Mouse (Mus musculus) MEL (cell line): ENCODE data around the gene Armc8. TPM values are rescaled to one million over a fixed set of nuclear protein-coding genes. Genes with fewer than 3 reads are reported as not detected.

ENCODE experiments used
- DNase-seq: peaks from one replicate; pipeline ENCODE4 v3.0.0; 2011; ENCODE audit warnings: low read depth, low spot score
- H3K27ac ChIP-seq: 2 replicates; pipeline ENCODE4 v1.5.1; 2012; ENCODE audit warnings: low read depth, mild to moderate bottlenecking, control low read depth, low read length, moderate library complexity; ENCODE audit not compliant: control insufficient read depth
- H3K27me3 ChIP-seq, 2 experiments: fragments of 150-350 bp in 1 of 2; sonication (generic) in 1 of 2; 2 replicates each; pipeline ENCODE4 v1.6.1; 2012; ENCODE audit warnings: low read length in 2 of 2, mild to moderate bottlenecking in 2 of 2, improper control_type of control experiment in 1 of 2, moderate library complexity in 1 of 2; ENCODE audit not compliant: insufficient read depth in 2 of 2, control insufficient read depth in 1 of 2
- H3K36me3 ChIP-seq, 2 experiments: 2 replicates each; pipeline ENCODE4 v1.6.1; 2012 to 2014; ENCODE audit warnings: low read length in 2 of 2, improper control_type of control experiment in 1 of 2, inconsistent platforms in 1 of 2, mild to moderate bottlenecking in 1 of 2; ENCODE audit not compliant: insufficient read depth in 2 of 2, control insufficient read depth in 1 of 2
- H3K4me1 ChIP-seq, 2 experiments: fragments of 150-350 bp in 1 of 2; sonication (generic) in 1 of 2; 2 replicates each; pipeline ENCODE4 v1.6.1; 2012; ENCODE audit warnings: low read length in 2 of 2, improper control_type of control experiment in 1 of 2, mild to moderate bottlenecking in 1 of 2; ENCODE audit not compliant: insufficient read depth in 2 of 2, control insufficient read depth in 1 of 2
- H3K4me3 ChIP-seq, 2 experiments: fragments of 150-350 bp in 1 of 2; sonication (generic) in 1 of 2; 2 replicates each; pipeline ENCODE4 v1.5.1; 2012; ENCODE audit warnings: low read depth in 2 of 2, low read length in 2 of 2, mild to moderate bottlenecking in 2 of 2, moderate library complexity in 2 of 2, control low read depth in 1 of 2, improper control_type of control experiment in 1 of 2; ENCODE audit not compliant: control insufficient read depth in 1 of 2, insufficient read depth in 1 of 2
- H3K79me2 ChIP-seq: 2 replicates; pipeline ENCODE4 v1.6.1; 2012; ENCODE audit warnings: mild to moderate bottlenecking, low read length, moderate library complexity; ENCODE audit not compliant: control insufficient read depth, poor library complexity, insufficient read depth
- H3K9ac ChIP-seq: 2 replicates; pipeline ENCODE4 v1.6.1; 2012; ENCODE audit warnings: low read depth, mild to moderate bottlenecking, control low read depth, low read length, moderate library complexity; ENCODE audit not compliant: control insufficient read depth, poor library complexity, severe bottlenecking
- H3K9me3 ChIP-seq: fragments of 150-350 bp; sonication (generic); replicated peaks from 2 replicates; pipeline ENCODE4 v1.6.1; 2012; ENCODE audit warnings: mild to moderate bottlenecking, low read length, improper control_type of control experiment, moderate library complexity; ENCODE audit not compliant: insufficient read depth
- BHLHE40 ChIP-seq: IDR thresholded peaks from 2 replicates; pipeline ENCODE4 v1.6.1; 2012; ENCODE audit warnings: low read depth, mild to moderate bottlenecking, inconsistent platforms, low read length, improper control_type of control experiment, borderline replicate concordance
- CHD1 ChIP-seq: IDR thresholded peaks from 2 replicates; pipeline ENCODE4 v1.6.1; 2012; ENCODE audit warnings: low read depth, mild to moderate bottlenecking, inconsistent platforms, low read length, improper control_type of control experiment
- CHD2 ChIP-seq: IDR thresholded peaks from 2 replicates; pipeline ENCODE4 v1.6.1; 2011; ENCODE audit warnings: low read length, improper control_type of control experiment
- CTCF ChIP-seq, 3 experiments: IDR thresholded peaks in 2 of 3; conservative IDR thresholded peaks in 1 of 3; 2 replicates each; pipeline ENCODE4 v1.5.1; 2011 to 2012; ENCODE audit warnings: low read length in 3 of 3, low read depth in 2 of 3, mild to moderate bottlenecking in 2 of 3, improper control_type of control experiment in 1 of 3, inconsistent platforms in 1 of 3, mixed read lengths in 1 of 3, moderate library complexity in 1 of 3; ENCODE audit not compliant: control insufficient read depth in 1 of 3, insufficient read depth in 1 of 3, poor library complexity in 1 of 3, severe bottlenecking in 1 of 3
- E2F4 ChIP-seq: IDR thresholded peaks from 2 replicates; pipeline ENCODE4 v1.6.1; 2011; ENCODE audit warnings: low read depth, low read length, improper control_type of control experiment, borderline replicate concordance
- ELF1 ChIP-seq: IDR thresholded peaks from 2 replicates; pipeline ENCODE4 v1.6.1; 2014; ENCODE audit warnings: low read depth, mild to moderate bottlenecking, inconsistent platforms, low read length, improper control_type of control experiment, moderate library complexity
- EP300 ChIP-seq, 2 experiments: IDR thresholded peaks; 2 replicates each; pipeline ENCODE4 v1.6.1; 2011; ENCODE audit warnings: improper control_type of control experiment in 2 of 2, low read length in 2 of 2, low read depth in 1 of 2, mild to moderate bottlenecking in 1 of 2
- ETS1 ChIP-seq: IDR thresholded peaks from 2 replicates; pipeline ENCODE4 v1.6.1; 2012; ENCODE audit warnings: low read depth, mild to moderate bottlenecking, inconsistent platforms, low read length, improper control_type of control experiment, moderate library complexity
- GABPA ChIP-seq: IDR thresholded peaks from 2 replicates; pipeline ENCODE4 v1.6.1; 2012; ENCODE audit warnings: low read depth, mild to moderate bottlenecking, inconsistent platforms, low read length, improper control_type of control experiment, moderate library complexity
- GATA1 ChIP-seq: IDR thresholded peaks from 2 replicates; pipeline ENCODE4 v1.6.1; 2011; ENCODE audit warnings: low read depth, low read length, improper control_type of control experiment
- HCFC1 ChIP-seq: IDR thresholded peaks from 2 replicates; pipeline ENCODE4 v1.6.1; 2012; ENCODE audit warnings: low read depth, mild to moderate bottlenecking, inconsistent platforms, low read length, improper control_type of control experiment, moderate library complexity
- JUND ChIP-seq: IDR thresholded peaks from 2 replicates; pipeline ENCODE4 v1.6.1; 2011; ENCODE audit warnings: low read depth, mild to moderate bottlenecking, improper control_type of control experiment, low read length
- KAT2A ChIP-seq: conservative IDR thresholded peaks from 2 replicates; pipeline ENCODE4 v1.6.1; 2012; ENCODE audit warnings: low read depth, low read length, improper control_type of control experiment, inconsistent platforms
- MAFK ChIP-seq: IDR thresholded peaks from 2 replicates; pipeline ENCODE4 v1.6.1; 2011; ENCODE audit warnings: low read depth, mild to moderate bottlenecking, low read length, improper control_type of control experiment, borderline replicate concordance
- MAX ChIP-seq: IDR thresholded peaks from 2 replicates; pipeline ENCODE4 v1.6.1; 2011; ENCODE audit warnings: low read length, improper control_type of control experiment
- MAZ ChIP-seq: IDR thresholded peaks from 2 replicates; pipeline ENCODE4 v1.6.1; 2012; ENCODE audit warnings: low read depth, mild to moderate bottlenecking, inconsistent platforms, low read length, improper control_type of control experiment
- MEF2A ChIP-seq: IDR thresholded peaks from 2 replicates; pipeline ENCODE4 v1.6.1; 2014; ENCODE audit warnings: low read depth, mild to moderate bottlenecking, inconsistent platforms, low read length, improper control_type of control experiment; ENCODE audit not compliant: poor library complexity, insufficient replicate concordance, severe bottlenecking; ENCODE audit errors: extremely low read depth
- MXI1 ChIP-seq: IDR thresholded peaks from 2 replicates; pipeline ENCODE4 v1.6.1; 2011; ENCODE audit warnings: mild to moderate bottlenecking, low read depth, low read length, improper control_type of control experiment
- MYB ChIP-seq: IDR thresholded peaks from 2 replicates; pipeline ENCODE4 v1.6.1; 2011; ENCODE audit warnings: mild to moderate bottlenecking, low read depth, low read length, improper control_type of control experiment
- MYC ChIP-seq: IDR thresholded peaks from 2 replicates; pipeline ENCODE4 v1.6.1; 2011; ENCODE audit warnings: low read depth, mild to moderate bottlenecking, low read length, improper control_type of control experiment, moderate library complexity
- NELFE ChIP-seq: IDR thresholded peaks from 2 replicates; pipeline ENCODE4 v1.6.1; 2011; ENCODE audit warnings: low read depth, low read length, improper control_type of control experiment
- NRF1 ChIP-seq: IDR thresholded peaks from 2 replicates; pipeline ENCODE4 v1.6.1; 2014; ENCODE audit warnings: low read depth, mild to moderate bottlenecking, inconsistent platforms, low read length, improper control_type of control experiment, moderate library complexity; ENCODE audit not compliant: poor library complexity, insufficient read depth, severe bottlenecking
- POLR2A ChIP-seq, 2 experiments: IDR thresholded peaks; 2 replicates each; pipeline ENCODE4 v1.6.1; 2011 to 2012; ENCODE audit warnings: low read length in 2 of 2, mild to moderate bottlenecking in 2 of 2, control low read depth in 1 of 2, improper control_type of control experiment in 1 of 2, low read depth in 1 of 2, moderate library complexity in 1 of 2; ENCODE audit not compliant: control insufficient read depth in 1 of 2, insufficient read depth in 1 of 2, poor library complexity in 1 of 2
- POLR2AphosphoS2 ChIP-seq: IDR thresholded peaks from 2 replicates; pipeline ENCODE4 v1.6.1; 2011; ENCODE audit warnings: low read length, improper control_type of control experiment
- POLR2AphosphoS5 ChIP-seq: IDR thresholded peaks from 2 replicates; pipeline ENCODE4 v1.6.1; 2012; ENCODE audit warnings: low read depth, borderline replicate concordance, mild to moderate bottlenecking, inconsistent platforms, low read length, moderate library complexity, mixed read lengths
- RAD21 ChIP-seq: IDR thresholded peaks from 2 replicates; pipeline ENCODE4 v1.6.1; 2011; ENCODE audit warnings: mild to moderate bottlenecking, low read depth, low read length, improper control_type of control experiment
- RCOR1 ChIP-seq: IDR thresholded peaks from 2 replicates; pipeline ENCODE4 v1.6.1; 2012; ENCODE audit warnings: low read depth, mild to moderate bottlenecking, inconsistent platforms, low read length, improper control_type of control experiment
- SIN3A ChIP-seq: IDR thresholded peaks from 2 replicates; pipeline ENCODE4 v1.6.1; 2012; ENCODE audit warnings: low read length, improper control_type of control experiment, inconsistent platforms
- SMC3 ChIP-seq: IDR thresholded peaks from 2 replicates; pipeline ENCODE4 v1.6.1; 2011; ENCODE audit warnings: low read depth, low read length, improper control_type of control experiment
- TAL1 ChIP-seq: IDR thresholded peaks from 2 replicates; pipeline ENCODE4 v1.6.1; 2012; ENCODE audit warnings: mild to moderate bottlenecking, inconsistent platforms, low read length, moderate library complexity, mixed read lengths
- TBP ChIP-seq: IDR thresholded peaks from 2 replicates; pipeline ENCODE4 v1.8.0; 2011; ENCODE audit warnings: low read depth, low read length, improper control_type of control experiment
- TCF12 ChIP-seq: IDR thresholded peaks from 2 replicates; pipeline ENCODE4 v1.6.1; 2014; ENCODE audit warnings: low read depth, mild to moderate bottlenecking, inconsistent platforms, low read length, improper control_type of control experiment, moderate library complexity
- UBTF ChIP-seq: IDR thresholded peaks from 2 replicates; pipeline ENCODE4 v1.6.1; 2012; ENCODE audit warnings: low read depth, mild to moderate bottlenecking, inconsistent platforms, low read length, improper control_type of control experiment, moderate library complexity, borderline replicate concordance; ENCODE audit not compliant: insufficient read depth
- USF1 ChIP-seq: IDR thresholded peaks from 2 replicates; pipeline ENCODE4 v1.6.1; 2014; ENCODE audit warnings: low read depth, mild to moderate bottlenecking, inconsistent platforms, low read length, improper control_type of control experiment, moderate library complexity
- USF2 ChIP-seq, 2 experiments: IDR thresholded peaks; 2 replicates each; pipeline ENCODE4 v1.6.1; 2011 to 2012; ENCODE audit warnings: improper control_type of control experiment in 2 of 2, low read length in 2 of 2, borderline replicate concordance in 1 of 2, inconsistent platforms in 1 of 2, low read depth in 1 of 2, mild to moderate bottlenecking in 1 of 2; ENCODE audit not compliant: insufficient read depth in 1 of 2
- ZC3H11A ChIP-seq: IDR thresholded peaks from 2 replicates; pipeline ENCODE4 v1.6.1; 2012; ENCODE audit warnings: low read depth, mild to moderate bottlenecking, inconsistent platforms, low read length, improper control_type of control experiment
- ZKSCAN1 ChIP-seq: IDR thresholded peaks from 2 replicates; pipeline ENCODE4 v1.6.1; 2012; ENCODE audit warnings: low read depth, mild to moderate bottlenecking, inconsistent platforms, low read length, improper control_type of control experiment, moderate library complexity
- ZNF384 ChIP-seq: IDR thresholded peaks from 2 replicates; pipeline ENCODE4 v1.6.1; 2012; ENCODE audit warnings: low read depth, mild to moderate bottlenecking, inconsistent platforms, low read length, improper control_type of control experiment
- polyA plus RNA-seq, 2 experiments: library from polyadenylated mRNA; stranded (reverse) in 1 of 2; unstranded in 1 of 2; fragments of >175 nt in 1 of 2; fragments of >200 nt in 1 of 2; gene quantifications; 2 replicates each; pipeline versions ENCODE4 v1.2.1 to v1.2.4; 2012; ENCODE audit warnings: low replicate concordance in 2 of 2, low read depth in 1 of 2; ENCODE audit not compliant: insufficient read length in 2 of 2, insufficient read depth in 1 of 2, missing spikeins in 1 of 2
- total RNA-seq: library from RNA; depleted of rRNA; stranded (reverse); fragments of 300-350 nt; gene quantifications from 2 replicates; pipeline ENCODE4 v1.2.3, GENCODE M21; 2012

Armc8 gene
- total and polyA plus RNA-seq, 3 experiments, result 11.9 to 14.3 TPM; not detected in 1

- peaks cover 2 to 18% of the 10 kb centered on the region in 2 experiments; a peak in 3 of 4 replicates for H3K36me3 ChIP-seq
- H3K79me2 ChIP-seq, result no peaks in the 10 kb centered on the region
- no peaks in the 10 kb centered on the region for H3K9me3 ChIP-seq
- peak; percentile 86 for DNase-seq
- H3K27me3 ChIP-seq, result no peaks in the 10 kb centered on the region
- peaks cover 10% of the 10 kb centered on the region in 2 experiments for H3K4me1 ChIP-seq
- peak overlapping the region; percentile 10 to 36; a peak in 2 of 4 replicates for H3K4me3 ChIP-seq
- peak overlapping the region; percentile 19 for H3K9ac ChIP-seq
- H3K27ac ChIP-seq, result peak overlapping the region; percentile 56
- no peak for TF ChIP-seq MYC
- no peak for TF ChIP-seq USF2 (IDR thresholded peaks at IDR 0.05; ENCODE audit: borderline replicate concordance in 1 of 2, insufficient read depth in 1 of 2, low read depth in 1 of 2, low read length in 2 of 2)
- no peak for TF ChIP-seq USF1
- no peak for TF ChIP-seq POLR2AphosphoS2
- no peak for TF ChIP-seq KAT2A
- no peak; the same call in 1 of the 2 replicates for TF ChIP-seq SMC3
- no peak for TF ChIP-seq BHLHE40
- TF ChIP-seq MAX, result no peak
- no peak for TF ChIP-seq NELFE
- no peak for TF ChIP-seq CTCF (IDR thresholded peaks at IDR 0.05 in 2 of 3, conservative IDR thresholded peaks at IDR 0.05 in 1 of 3; ENCODE audit: control insufficient read depth in 1 of 3, insufficient read depth in 1 of 3, low read depth in 2 of 3, low read length in 3 of 3, poor library complexity in 1 of 3, severe bottlenecking in 1 of 3)
- peak; percentile 24; the same call in 1 of the 2 replicates for TF ChIP-seq TAL1
- 0 out of 2 replicates have a peak, but pooled peaks have one; percentile 24 for TF ChIP-seq RCOR1
- no peak for TF ChIP-seq ZKSCAN1
- no peak for TF ChIP-seq TCF12
- TF ChIP-seq SIN3A, result peak; percentile 73
- TF ChIP-seq HCFC1, result 0 out of 2 replicates have a peak, but pooled peaks have one; percentile 26
- TF ChIP-seq MYB, result 0 out of 2 replicates have a peak, but pooled peaks have one; percentile 30
- no peak for TF ChIP-seq NRF1
- TF ChIP-seq POLR2AphosphoS5, result no peak
- no peak for TF ChIP-seq MAFK
- TF ChIP-seq RAD21, result no peak
- peak; percentile 47; the same call in 1 of the 2 replicates for TF ChIP-seq ETS1
- peak; percentile 65 to 68; a peak in 2 of 4 replicates for TF ChIP-seq EP300 (IDR thresholded peaks at IDR 0.05; ENCODE audit: low read depth in 1 of 2, low read length in 2 of 2)
- no peak for TF ChIP-seq GABPA
- TF ChIP-seq TBP, result no peak; the same call in 1 of the 2 replicates
- no peak for TF ChIP-seq CHD1
- TF ChIP-seq CHD2, result no peak
- TF ChIP-seq ZC3H11A, result no peak
- no peak for TF ChIP-seq E2F4
- TF ChIP-seq JUND, result no peak
- TF ChIP-seq MEF2A, result no peak
- no peak for TF ChIP-seq ELF1
- TF ChIP-seq ZNF384, result no peak
- TF ChIP-seq MAZ, result no peak
- TF ChIP-seq UBTF, result no peak
- peak; percentile 75 for TF ChIP-seq GATA1
- TF ChIP-seq POLR2A (IDR thresholded peaks at IDR 0.05; ENCODE audit: control insufficient read depth in 1 of 2, insufficient read depth in 1 of 2, low read depth in 1 of 2, low read length in 2 of 2, poor library complexity in 1 of 2), result no peak
- TF ChIP-seq MXI1, result peak; percentile 56
Measured at GRCm38 (mm10) chr9:99485144-99485543, 83.6 kb downstream of the Armc8 start.
